Mouse (Mus musculus) intestine, embryonic 14.5 days (tissue): Measurements from ENCODE around the gene Wdpcp. TPM values are rescaled to one million over a fixed set of nuclear protein-coding genes. Genes with fewer than 3 reads are reported as not detected.

Source experiments
- ATAC-seq: fragments of 200-750 bp; cut with Nextera tagmentation; replicated peaks from 2 replicates; pipeline ENCODE4 v1.8.0; 2017; ENCODE audit warnings: low read depth, moderate number of reproducible peaks, moderate TSS enrichment, moderate library complexity; ENCODE audit not compliant: low FRiP score, low TSS enrichment
- DNase-seq: peaks from one replicate; pipeline ENCODE4 v3.0.0-alpha.2; 2018; ENCODE audit warnings: low spot score
- H3K27ac ChIP-seq: fragments of 300-500 bp; sonication (generic); 2 replicates; pipeline ENCODE4 v1.5.1; 2014; ENCODE audit warnings: low read depth, mild to moderate bottlenecking, control low read depth
- H3K27me3 ChIP-seq: fragments of 300-500 bp; sonication (generic); replicated peaks from 2 replicates; pipeline ENCODE4 v1.6.1; 2014; ENCODE audit warnings: low read length, control low read depth; ENCODE audit not compliant: control insufficient read depth, insufficient read depth
- H3K36me3 ChIP-seq: fragments of 300-500 bp; sonication (generic); 2 replicates; pipeline ENCODE4 v1.6.1; 2014; ENCODE audit warnings: low read length, control low read depth; ENCODE audit not compliant: control insufficient read depth, insufficient read depth
- H3K4me1 ChIP-seq: fragments of 300-500 bp; sonication (generic); replicated peaks from 2 replicates; pipeline ENCODE4 v1.6.1; 2014; ENCODE audit warnings: low read length, control low read depth, mixed read lengths; ENCODE audit not compliant: control insufficient read depth, insufficient read depth
- H3K4me2 ChIP-seq: fragments of 300-500 bp; sonication (generic); 2 replicates; pipeline ENCODE4 v1.6.1; 2014; ENCODE audit warnings: low read length
- H3K4me3 ChIP-seq: fragments of 300-500 bp; sonication (generic); 2 replicates; pipeline ENCODE4 v1.5.1; 2014; ENCODE audit warnings: low read depth, low read length, control low read depth, mixed read lengths
- H3K9ac ChIP-seq: fragments of 300-500 bp; sonication (generic); 2 replicates; pipeline ENCODE4 v1.6.1; 2014; ENCODE audit warnings: mild to moderate bottlenecking, low read length
- H3K9me3 ChIP-seq: fragments of 300-500 bp; sonication (generic); 2 replicates; pipeline ENCODE4 v1.6.1; 2016; ENCODE audit warnings: low read length, control low read depth; ENCODE audit not compliant: control insufficient read depth
- WGBS: fragments of 180-500 bp; shearing (Covaris S2); extraction: QIAGEN DNeasy Blood & Tissue Kit; methylation state at CpG from one replicate; pipeline ENCODE4 v1.1.7; 2014; 5-methylcytosine and 5-hydroxymethylcytosine counted together
- polyA plus RNA-seq: library from polyadenylated mRNA; unstranded; fragments of >200 nt; fragmentation: Nextera tagmentation; extraction: Ambion mirVana; gene quantifications from 2 replicates; pipeline ENCODE4 v1.2.1, GENCODE M21; 2014

Wdpcp gene
- polyA plus RNA-seq, 1 experiment from 2014 or later = 7.1 TPM

DNA sequence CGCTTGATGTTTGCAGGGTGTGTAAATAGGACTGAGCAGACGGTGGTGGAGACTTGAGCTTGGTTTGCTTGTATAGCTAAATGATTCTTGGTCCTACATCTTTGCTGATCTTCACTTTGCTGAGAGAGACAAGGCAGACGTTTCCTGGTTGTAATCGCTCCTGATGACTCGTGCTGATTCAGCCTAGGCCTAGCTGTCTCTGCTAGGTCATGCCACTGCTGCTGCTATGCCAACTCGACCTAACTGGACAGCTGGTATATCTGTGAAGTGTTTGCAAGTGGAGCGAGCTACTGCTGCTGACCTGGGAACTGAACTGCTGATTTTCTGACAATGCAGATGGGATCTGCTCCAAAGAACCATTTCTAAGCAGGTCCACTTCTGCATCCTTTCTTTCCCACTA is 9.4 kb downstream of the Wdpcp start:
- H3K4me3 ChIP-seq = no peak overlapping the region
- DNase-seq (no peak), ATAC-seq (no peak)
- 65% methylated on average over 7 of the region's 7 CpGs for WGBS
- no peak overlapping the region for H3K4me2 ChIP-seq
- no peaks in the 10 kb centered on the region for H3K36me3 ChIP-seq
- H3K27ac ChIP-seq = no peak overlapping the region
- no peaks in the 10 kb centered on the region for H3K27me3 ChIP-seq
- no peak overlapping the region for H3K9ac ChIP-seq
- no peaks in the 10 kb centered on the region for H3K4me1 ChIP-seq
- H3K9me3 ChIP-seq = no peaks in the 10 kb centered on the region

- ATAC-seq (no peak), DNase-seq (no peak)
- no peak overlapping the region for H3K4me2 ChIP-seq
- no peaks in the 10 kb centered on the region for H3K9me3 ChIP-seq
- no peak overlapping the region for H3K27ac ChIP-seq
- 54% methylated on average over 1 of the region's 1 CpGs for WGBS
- H3K36me3 ChIP-seq = no peaks in the 10 kb centered on the region
- no peaks in the 10 kb centered on the region for H3K27me3 ChIP-seq
- no peaks in the 10 kb centered on the region for H3K4me1 ChIP-seq
- no peak overlapping the region for H3K4me3 ChIP-seq
- H3K9ac ChIP-seq = no peak overlapping the region
Observed at GRCm38 (mm10) chr11:21583286-21583685, 11.3 kb downstream of the Wdpcp start.

DNA sequence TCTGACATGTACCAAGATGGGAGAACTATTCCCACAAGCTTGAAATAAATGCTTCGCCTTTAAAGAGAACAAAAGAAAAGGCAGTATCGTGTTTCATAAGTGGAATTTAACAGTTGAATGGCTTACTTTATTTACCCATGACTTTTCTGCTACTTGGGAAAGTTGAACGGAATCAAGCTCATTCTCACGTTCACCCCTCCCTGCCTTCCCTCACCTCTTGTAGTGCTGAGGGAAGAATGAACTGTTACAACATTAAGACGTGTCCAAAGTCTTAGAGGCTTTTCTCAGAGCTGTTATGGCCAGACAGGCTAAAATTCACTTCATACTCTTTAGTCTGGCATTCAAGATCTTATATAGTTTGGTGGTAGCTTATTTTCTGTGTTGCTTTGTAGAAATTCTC is 30.5 kb downstream of the Wdpcp start:
- DNase-seq = no peak
- ATAC-seq = no peak
- H3K4me2 ChIP-seq = no peak overlapping the region

DNA sequence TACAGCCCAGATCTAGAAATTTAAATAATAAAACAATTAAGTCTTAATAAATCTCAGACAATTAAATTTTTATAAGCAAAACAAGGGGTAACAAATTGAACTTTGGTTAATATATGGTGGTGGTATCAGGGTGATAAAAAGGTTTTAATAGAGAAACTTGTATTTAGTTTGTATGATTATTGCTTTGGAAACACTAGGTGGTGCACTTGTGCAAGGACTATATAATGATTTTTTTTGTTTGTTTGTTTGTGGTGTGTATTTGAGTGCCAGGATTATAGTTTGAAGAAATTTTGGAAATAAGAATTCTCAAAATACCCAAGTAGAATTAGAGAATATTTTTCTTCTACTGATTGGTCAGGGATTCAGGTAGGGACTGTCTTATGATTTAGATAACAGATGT is 43.9 kb downstream of the Wdpcp start:
- H3K9me3 ChIP-seq = no peaks in the 10 kb centered on the region
- no peak overlapping the region for H3K9ac ChIP-seq
- no peak overlapping the region for H3K4me3 ChIP-seq
- H3K36me3 ChIP-seq = no peaks in the 10 kb centered on the region
- no peak overlapping the region for H3K27ac ChIP-seq
- no peaks in the 10 kb centered on the region for H3K27me3 ChIP-seq
- no peak for ATAC-seq
- no peak for DNase-seq
- no peaks in the 10 kb centered on the region for H3K4me1 ChIP-seq
- H3K4me2 ChIP-seq = no peak overlapping the region

More for the DNA sequence above, 30.5 kb downstream of the Wdpcp start:
- H3K27me3 ChIP-seq = no peaks in the 10 kb centered on the region
- WGBS = 64% methylated on average over 5 of the region's 5 CpGs
- H3K27ac ChIP-seq = no peak overlapping the region
- H3K9me3 ChIP-seq = no peaks in the 10 kb centered on the region
- H3K4me1 ChIP-seq = no peaks in the 10 kb centered on the region
- no peak overlapping the region for H3K9ac ChIP-seq
- H3K4me3 ChIP-seq = no peak overlapping the region
- H3K36me3 ChIP-seq = no peaks in the 10 kb centered on the region

DNA sequence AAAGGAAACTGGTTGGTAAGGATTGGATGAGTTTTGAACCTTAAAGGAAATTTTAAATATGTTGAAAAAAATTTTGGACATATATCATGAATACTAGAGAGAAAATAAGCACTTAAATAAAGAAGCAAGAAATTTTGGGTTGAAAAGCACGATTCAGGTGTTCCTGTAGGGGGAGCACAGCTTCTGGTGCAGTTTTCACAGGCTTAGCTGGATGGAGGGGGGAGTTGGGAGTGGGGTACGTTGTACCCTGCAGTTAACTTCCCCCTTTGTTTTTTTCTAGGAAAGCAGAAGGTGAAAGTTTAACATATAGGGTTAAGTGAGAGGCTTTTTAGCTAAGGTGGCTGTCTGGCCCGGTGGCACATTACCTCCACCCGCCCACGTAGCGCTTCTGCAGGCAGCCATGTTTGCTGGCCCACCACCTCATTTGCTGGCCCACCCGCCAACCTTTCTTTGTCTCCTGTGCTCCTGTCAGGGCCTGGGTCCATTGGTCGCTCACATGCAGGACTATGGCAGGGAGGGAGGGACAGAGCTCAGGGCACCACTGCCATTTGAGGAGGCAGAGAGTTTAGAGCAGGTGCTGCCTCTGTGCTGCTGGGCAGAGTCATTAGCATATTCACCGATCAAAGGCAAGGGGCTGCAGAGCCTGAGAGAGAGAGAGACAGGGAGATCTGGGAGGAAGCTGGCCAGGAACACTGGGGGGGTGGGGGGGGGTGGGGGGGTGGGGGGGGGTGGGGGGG is 62.3 kb downstream of the Wdpcp start:
- H3K9me3 ChIP-seq = no peaks in the 10 kb centered on the region

GRCm38 (mm10) chr11:21638341-21638740 is 66.3 kb downstream of the Wdpcp start:
- Histone ChIP-seq H3K4me2 (no peak overlapping the region), H3K27me3 (no peaks in the 10 kb centered on the region), H3K4me3 (no peak overlapping the region), H3K9me3 (no peaks in the 10 kb centered on the region), H3K36me3 (no peaks in the 10 kb centered on the region), H3K27ac (no peak overlapping the region), H3K9ac (no peak overlapping the region), H3K4me1 (peaks cover 6% of the 10 kb centered on the region; the same call in 1 of the 2 replicates)
- DNase-seq (no peak), ATAC-seq (no peak)
- 32% methylated on average over 5 of the region's 5 CpGs for WGBS

More for the DNA sequence above, 62.3 kb downstream of the Wdpcp start:
- ATAC-seq = no peak
- Histone ChIP-seq H3K36me3 (no peaks in the 10 kb centered on the region), H3K27ac (no peak overlapping the region), H3K27me3 (no peaks in the 10 kb centered on the region), H3K4me1 (peaks cover 6% of the 10 kb centered on the region; the same call in 1 of the 2 replicates), H3K9ac (no peak overlapping the region), H3K4me2 (no peak overlapping the region), H3K4me3 (no peak overlapping the region)
- WGBS = 71% methylated on average over 9 of the region's 9 CpGs
- no peak for DNase-seq

DNA sequence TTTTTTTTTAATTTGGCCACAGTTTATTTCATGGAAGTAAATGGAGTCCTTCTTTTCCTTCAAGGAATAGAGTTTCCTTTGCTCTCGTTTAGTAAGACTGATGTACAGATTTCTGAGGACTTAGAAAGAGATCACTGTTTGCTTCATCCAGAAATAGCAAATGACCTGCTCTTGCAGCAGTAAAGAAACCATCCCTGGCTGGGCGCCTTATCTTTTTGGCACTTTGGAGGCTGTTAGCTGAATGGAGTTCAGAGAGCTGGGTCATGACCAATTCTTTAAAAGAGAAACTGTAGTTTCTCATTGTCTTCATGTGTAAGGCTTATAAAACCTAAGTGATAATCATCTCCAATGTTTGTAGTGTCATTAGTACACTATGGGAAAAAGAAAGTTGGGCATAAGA is 67.5 kb downstream of the Wdpcp start:
- Histone ChIP-seq H3K27me3 (no peaks in the 10 kb centered on the region), H3K4me2 (no peak overlapping the region), H3K9ac (no peak overlapping the region), H3K36me3 (no peaks in the 10 kb centered on the region), H3K27ac (no peak overlapping the region), H3K4me3 (no peak overlapping the region), H3K4me1 (peaks cover 6% of the 10 kb centered on the region; the same call in 1 of the 2 replicates), H3K9me3 (no peaks in the 10 kb centered on the region)
- WGBS = 43% methylated on average over 2 of the region's 2 CpGs
- DNase-seq = no peak
- ATAC-seq = no peak

GRCm38 (mm10) chr11:21644231-21644630 is 72.2 kb downstream of the Wdpcp start:
- Histone ChIP-seq H3K9me3 (no peaks in the 10 kb centered on the region), H3K4me2 (no peak overlapping the region), H3K9ac (no peak overlapping the region), H3K4me3 (no peak overlapping the region), H3K36me3 (no peaks in the 10 kb centered on the region), H3K27ac (no peak overlapping the region), H3K4me1 (no peaks in the 10 kb centered on the region), H3K27me3 (no peaks in the 10 kb centered on the region)
- ATAC-seq = no peak
- 55% methylated on average over 4 of the region's 4 CpGs for WGBS
- no peak for DNase-seq

- Histone ChIP-seq H3K9me3 (no peaks in the 10 kb centered on the region), H3K27me3 (no peaks in the 10 kb centered on the region), H3K9ac (no peak overlapping the region), H3K36me3 (no peaks in the 10 kb centered on the region), H3K27ac (no peak overlapping the region), H3K4me3 (no peak overlapping the region), H3K4me2 (no peak overlapping the region), H3K4me1 (no peaks in the 10 kb centered on the region)
- WGBS = 75% methylated on average over 3 of the region's 3 CpGs
- ATAC-seq = no peak
- DNase-seq = no peak
Observed at GRCm38 (mm10) chr11:21646136-21646535, 74.1 kb downstream of the Wdpcp start.
